ENCODE assay signal across 8 mouse cellular contexts in the genomic region with DNA sequence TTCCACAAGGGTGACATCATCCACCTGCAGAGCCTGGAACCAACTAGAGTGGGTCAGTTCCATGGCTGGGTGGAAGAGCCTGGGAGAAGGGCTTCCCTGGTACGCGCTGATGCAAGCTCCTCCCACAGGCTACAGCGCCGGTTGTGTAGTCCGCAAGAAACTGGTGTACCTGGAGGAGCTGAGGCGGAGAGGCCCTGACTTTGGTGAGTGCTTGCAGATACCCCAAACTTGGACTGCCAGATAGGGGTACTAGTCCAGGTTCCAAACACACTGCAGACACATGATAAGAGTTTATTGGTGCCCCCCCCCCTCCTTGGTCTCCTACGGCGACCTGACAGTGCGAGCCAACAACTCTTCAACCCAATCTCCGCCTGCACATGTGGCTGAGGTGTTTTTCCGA. TPM values are rescaled to one million over a fixed set of nuclear protein-coding genes. Genes with fewer than 3 reads are reported as not detected.
DNase-seq lines count a peak whose midpoint lies in the region; ATAC-seq and TF ChIP-seq lines count a peak whose summit lies in the region.

No protein-coding gene starts in this region.

- H3K4me1 ChIP-seq in erythroblast, embryonic 14.5 days (ENCODE audit: control insufficient read depth) = peaks cover 74% of the 10 kb centered on the region
- peaks cover 13% of the 10 kb centered on the region for H3K4me1 ChIP-seq in limb, embryonic 13.5 days
- H3K4me1 ChIP-seq in neural tube, embryonic 12.5 days = peaks cover 12% of the 10 kb centered on the region; the same call in 1 of the 2 replicates

- peak overlapping the region; percentile 73 for H3K9ac ChIP-seq in limb, embryonic 13.5 days
- 0 out of 2 replicates have a peak overlapping the region, but pooled peaks have one; percentile 50 for H3K9ac ChIP-seq in neural tube, embryonic 12.5 days

- peaks cover 51% of the 10 kb centered on the region for H3K36me3 ChIP-seq in erythroblast, embryonic 14.5 days (ENCODE audit: control insufficient read depth)
- no peaks in the 10 kb centered on the region for H3K36me3 ChIP-seq in limb, embryonic 13.5 days
- H3K36me3 ChIP-seq in neural tube, embryonic 12.5 days = no peaks in the 10 kb centered on the region

- peak overlapping the region; percentile 79 for H3K4me2 ChIP-seq in limb, embryonic 13.5 days (replicated peaks)
- H3K4me2 ChIP-seq in neural tube, embryonic 12.5 days (replicated peaks) = peak overlapping the region; percentile 68

- DNase-seq in layer of hippocampus, adult 2 months (ENCODE audit: low spot score in 2 of 2) = no peak
- no peak for DNase-seq in layer of hippocampus, adult 9-11 months
- DNase-seq in layer of hippocampus, postnatal 10 days (ENCODE audit: low spot score in 2 of 2) = no peak
- DNase-seq in adipocyte (ENCODE audit: low spot score) = no peak

- H3K9me3 ChIP-seq in erythroblast, embryonic 14.5 days (ENCODE audit: control insufficient read depth, low read length) = peaks cover 2% of the 10 kb centered on the region; the same call in 1 of the 2 replicates
- H3K9me3 ChIP-seq in limb, embryonic 13.5 days = no peaks in the 10 kb centered on the region
- no peaks in the 10 kb centered on the region for H3K9me3 ChIP-seq in neural tube, embryonic 12.5 days

- peak overlapping the region; percentile 37; the same call in 1 of the 2 replicates for H3K4me3 ChIP-seq in layer of hippocampus, adult 2 months
- peak overlapping the region; percentile 60 for H3K4me3 ChIP-seq in erythroblast, embryonic 14.5 days (replicated peaks)
- peak overlapping the region; percentile 47 for H3K4me3 ChIP-seq in limb, embryonic 13.5 days
- peak overlapping the region; percentile 27; the same call in 1 of the 2 replicates for H3K4me3 ChIP-seq in neural tube, embryonic 12.5 days

- WGBS in limb, embryonic 13.5 days = 2% methylated on average over 11 of the region's 11 CpGs
- 4% methylated on average over 11 of the region's 11 CpGs for WGBS in neural tube, embryonic 12.5 days

- H3K27me3 ChIP-seq in erythroblast, embryonic 14.5 days (ENCODE audit: control insufficient read depth) = peaks cover 20% of the 10 kb centered on the region
- H3K27me3 ChIP-seq in limb, embryonic 13.5 days = peaks cover 32% of the 10 kb centered on the region
- H3K27me3 ChIP-seq in neural tube, embryonic 12.5 days (replicated peaks) = peaks cover 38% of the 10 kb centered on the region

- H3K27ac ChIP-seq in layer of hippocampus, adult 2 months = no peak overlapping the region
- H3K27ac ChIP-seq in limb, embryonic 13.5 days = no peak overlapping the region
- H3K27ac ChIP-seq in neural tube, embryonic 12.5 days = no peak overlapping the region

- no peak for TF ChIP-seq CTCF in layer of hippocampus, adult 2 months (conservative IDR thresholded peaks at IDR 0.05)

- no peak; the same call in none of the 2 replicates for ATAC-seq in limb, embryonic 13.5 days (ENCODE audit: low FRiP score, low read depth)
- no peak for ATAC-seq in neural tube, embryonic 12.5 days (ENCODE audit: low FRiP score, low read depth)
- ATAC-seq in monocyte, adult 5-6 weeks (replicated peaks; ENCODE audit: insufficient number of reproducible peaks, low FRiP score, low TSS enrichment, poor library complexity, severe bottlenecking) = no peak

RNA-seq across cellular contexts. Expression of gene Alkbh5, which starts 27.2 kb away (rescaled TPM):
- 10 to 100 TPM; 52.0 to 56.6 TPM for total RNA-seq in layer of hippocampus, adult 2 months (2021)
- 2.2 and 2.5 TPM in 2 replicates for polyA plus RNA-seq in erythroblast, embryonic 14.5 days (2012)
- 34.4 and 36.7 TPM in 2 replicates for polyA plus RNA-seq in limb, embryonic 13.5 days (2015; fragmentation: Nextera tagmentation; extraction: Ambion mirVana)
- polyA plus RNA-seq in neural tube, embryonic 12.5 days (2016; fragmentation: Nextera tagmentation; extraction: Ambion mirVana) = 28.5 and 34.9 TPM in 2 replicates
- total RNA-seq in monocyte, adult 5-6 weeks (2017) = 26.6 to 33.2 TPM (median 29.5 TPM) in 3 replicates
- total RNA-seq in layer of hippocampus, postnatal 10 days (2021) = 10 to 100 TPM; 39.0 to 40.1 TPM

RNA-seq across cellular contexts. Expression of gene Myo15, which starts 39.8 kb away (rescaled TPM):
- total RNA-seq in layer of hippocampus, adult 2 months (2021) = under 1 TPM; 0.10 TPM
- polyA plus RNA-seq in erythroblast, embryonic 14.5 days (2012) = 0.28 and 0.52 TPM in 2 replicates
- polyA plus RNA-seq in limb, embryonic 13.5 days (2015; fragmentation: Nextera tagmentation; extraction: Ambion mirVana) = 0.75 and 0.76 TPM in 2 replicates
- polyA plus RNA-seq in neural tube, embryonic 12.5 days (2016; fragmentation: Nextera tagmentation; extraction: Ambion mirVana) = 0.05 and 0.13 TPM in 2 replicates
- total RNA-seq in monocyte, adult 5-6 weeks (2017) = 0.10 TPM in 2 of 3 replicates, not detected in the other
- total RNA-seq in layer of hippocampus, postnatal 10 days (2021) = under 1 TPM; 0.13 to 0.18 TPM

RNA-seq across cellular contexts. Expression of gene Drg2, which starts 54.6 kb away (rescaled TPM):
- total RNA-seq in layer of hippocampus, adult 2 months (2021) = 10 to 100 TPM; 77.1 to 79.4 TPM
- polyA plus RNA-seq in erythroblast, embryonic 14.5 days (2012) = 2.5 and 4.5 TPM in 2 replicates
- polyA plus RNA-seq in limb, embryonic 13.5 days (2015; fragmentation: Nextera tagmentation; extraction: Ambion mirVana) = 120 and 129 TPM in 2 replicates
- polyA plus RNA-seq in neural tube, embryonic 12.5 days (2016; fragmentation: Nextera tagmentation; extraction: Ambion mirVana) = 103 TPM in 2 replicates
- total RNA-seq in monocyte, adult 5-6 weeks (2017) = 29.6 to 43.7 TPM (median 35.4 TPM) in 3 replicates
- total RNA-seq in layer of hippocampus, postnatal 10 days (2021) = 10 to 100 TPM; 64.2 to 73.8 TPM
